Mouse (Mus musculus) frontal cortex, adult (tissue): ENCODE data around the gene Smim24.

Experiments
- ATAC-seq: cut with Nextera tagmentation; 2 replicates; pipeline ENCODE4 v1.9.2; 2017; ENCODE audit warnings: mild to moderate bottlenecking, moderate library complexity, mixed read lengths; ENCODE audit not compliant: low TSS enrichment

The Smim24 gene

GRCm38 (mm10) chr10:81389801-81390677 lies 2.8 kb upstream of the Smim24 start:
- ATAC-seq = peak; percentile 48

DNA sequence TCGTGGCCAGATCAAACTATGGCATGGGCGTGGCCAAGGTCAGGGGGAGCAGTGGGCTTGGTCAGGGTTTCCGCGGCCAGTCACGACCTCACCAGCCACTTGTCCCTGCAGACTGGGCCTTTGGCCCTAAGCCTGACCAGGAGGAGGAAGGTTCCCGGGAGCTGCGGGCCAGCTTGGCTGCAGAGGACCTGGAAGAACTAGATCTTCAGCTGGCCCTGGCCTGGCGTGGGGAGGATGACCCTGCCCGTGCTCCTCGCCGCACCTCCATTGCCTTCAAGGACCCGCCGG lies 2.2 kb upstream of the Smim24 start:
- no peak for ATAC-seq

GRCm38 (mm10) chr10:81392270-81392669 lies 581 bp upstream of the Smim24 start:
- ATAC-seq = no peak

GRCm38 (mm10) chr10:81393456-81394063 lies 709 bp downstream of the Smim24 start:
- ATAC-seq = no peak

DNA sequence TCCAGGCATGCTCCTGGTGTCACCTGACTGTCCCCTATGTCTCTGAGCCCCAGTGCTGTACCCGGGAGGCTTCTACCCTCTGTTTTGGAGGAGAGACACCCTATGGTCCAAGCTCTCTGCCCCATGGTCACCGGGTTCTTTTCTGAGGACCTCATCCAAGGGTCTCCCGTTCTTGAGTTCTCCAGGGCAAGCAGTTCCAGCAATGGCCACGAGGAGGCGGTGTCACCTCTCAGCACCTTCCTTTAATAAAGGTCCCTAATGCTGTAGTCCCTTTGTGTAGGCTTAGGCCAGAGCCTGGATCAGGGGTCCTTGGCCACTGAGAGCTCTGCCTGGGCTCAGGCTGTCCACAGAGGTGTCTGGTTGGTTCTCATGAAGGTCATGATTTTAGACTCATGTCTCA lies 2.3 kb downstream of the Smim24 start:
- no peak for ATAC-seq

- no peak for ATAC-seq
Measured at GRCm38 (mm10) chr10:81395865-81396264, 3.0 kb downstream of the Smim24 start.

GRCm38 (mm10) chr10:81396749-81397148 lies 3.9 kb downstream of the Smim24 start:
- ATAC-seq = no peak

DNA sequence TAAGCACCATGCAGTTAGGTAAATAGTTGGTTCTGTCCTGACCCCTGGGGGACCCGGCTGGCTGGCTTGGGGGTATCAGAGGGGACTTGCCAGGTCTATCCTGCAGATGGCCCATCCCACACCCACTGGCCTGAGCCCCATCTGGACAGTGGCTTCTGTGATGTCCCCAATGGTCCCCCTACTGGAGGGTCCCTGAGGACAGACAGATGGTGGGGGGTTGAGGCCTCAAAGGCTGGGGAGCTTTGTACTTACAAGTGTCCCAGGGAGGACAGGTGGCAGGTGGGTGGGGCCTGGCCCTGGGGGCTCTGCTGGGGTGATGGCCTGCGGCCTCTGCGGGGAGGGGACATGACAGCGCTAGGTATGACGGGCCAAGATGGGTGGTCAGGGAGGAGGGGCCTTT lies 6.4 kb downstream of the Smim24 start:
- no peak for ATAC-seq

GRCm38 (mm10) chr10:81399798-81400308 lies 7.0 kb downstream of the Smim24 start:
- no peak for ATAC-seq

DNA sequence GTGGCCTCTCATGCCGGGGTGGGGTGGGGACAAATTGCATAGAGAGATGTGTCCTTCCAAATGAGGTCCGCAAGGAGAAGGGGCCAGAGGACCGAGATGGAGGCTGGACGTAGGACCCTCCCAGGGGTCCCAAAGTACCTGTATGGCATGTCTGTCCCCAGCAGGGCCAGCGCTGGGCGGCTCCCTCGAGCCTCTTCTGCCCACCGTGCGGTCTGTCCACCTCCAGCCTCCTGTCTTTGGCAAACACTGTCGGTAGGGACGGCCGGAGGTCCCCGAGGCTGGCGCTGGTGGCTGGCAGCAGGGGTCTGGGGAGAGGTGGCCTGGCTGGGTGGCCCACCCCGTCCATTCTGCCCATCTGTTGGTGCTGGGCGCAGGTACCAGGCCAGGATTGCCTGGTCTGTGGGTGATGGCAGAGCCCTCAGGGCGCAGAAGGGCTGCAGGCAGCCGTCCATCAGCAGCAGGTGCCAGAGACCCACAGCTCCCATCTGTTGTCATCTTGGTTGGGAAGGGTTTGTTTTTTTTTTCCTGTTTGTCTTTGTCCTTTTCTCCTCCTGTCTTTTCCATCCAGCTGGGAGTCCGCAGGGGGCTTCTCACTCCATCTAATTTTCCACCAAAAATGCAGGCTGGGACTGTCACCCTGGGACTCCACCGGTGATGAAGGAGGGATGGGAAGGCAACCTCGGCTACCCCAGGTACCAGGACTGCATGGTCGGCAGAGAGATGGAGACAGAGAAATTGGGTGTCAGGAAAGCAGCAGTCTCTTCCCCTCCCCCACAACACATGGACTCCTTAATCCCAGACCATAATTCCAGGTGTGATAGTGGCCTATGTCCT lies 7.7 kb downstream of the Smim24 start:
- ATAC-seq = no peak

DNA sequence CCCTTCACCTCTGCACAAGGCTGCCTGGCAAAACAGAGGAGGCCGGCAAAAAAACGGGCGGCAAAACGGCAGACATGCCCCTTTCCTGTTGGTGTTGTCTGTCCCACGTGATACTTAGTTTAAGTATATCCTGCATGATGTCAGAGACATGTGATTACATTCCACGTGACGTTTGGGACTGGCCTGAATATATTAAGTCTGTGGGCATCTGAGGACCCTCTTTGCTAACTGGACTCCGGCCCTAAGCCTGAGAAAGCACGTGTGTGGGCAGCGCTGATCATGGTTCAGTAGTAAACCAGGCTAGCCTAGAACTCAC lies 8.3 kb downstream of the Smim24 start:
- peak; percentile 14 for ATAC-seq

DNA sequence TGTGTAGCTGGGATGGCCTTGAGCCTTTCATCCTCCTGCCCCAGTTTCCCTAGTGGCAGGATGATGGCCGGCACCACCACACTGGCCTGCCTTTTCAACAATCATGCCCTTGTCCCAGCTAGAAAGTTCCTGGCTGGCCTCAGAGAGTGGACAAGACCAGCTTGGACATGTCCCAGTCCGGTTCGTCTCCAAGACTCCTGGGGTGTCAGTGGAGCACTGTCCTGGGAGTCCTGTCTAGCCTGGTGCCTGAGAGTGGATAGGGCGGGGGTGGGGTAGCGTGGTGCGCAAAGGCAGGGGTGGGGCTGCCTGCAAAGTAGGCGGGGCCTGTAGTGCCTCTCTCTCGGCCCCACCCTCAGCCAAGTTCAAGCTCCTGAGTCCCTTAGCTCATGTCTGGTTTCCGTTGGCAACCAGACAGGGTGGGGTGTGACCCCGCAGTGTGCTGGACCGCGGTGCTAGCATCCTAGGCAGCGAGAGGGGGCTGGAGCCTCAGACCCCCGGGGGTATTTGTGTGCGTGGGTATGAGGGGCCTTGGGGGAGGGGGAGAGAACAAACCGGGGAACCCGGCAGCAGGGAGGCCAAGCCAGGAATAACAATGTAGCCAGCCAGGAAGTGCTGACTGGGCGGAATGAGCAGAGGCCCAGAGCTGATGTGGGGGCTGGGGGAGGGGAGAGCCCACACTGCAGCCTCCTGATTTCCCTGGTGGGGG lies 8.8 kb downstream of the Smim24 start:
- ATAC-seq = peak; percentile 35

DNA sequence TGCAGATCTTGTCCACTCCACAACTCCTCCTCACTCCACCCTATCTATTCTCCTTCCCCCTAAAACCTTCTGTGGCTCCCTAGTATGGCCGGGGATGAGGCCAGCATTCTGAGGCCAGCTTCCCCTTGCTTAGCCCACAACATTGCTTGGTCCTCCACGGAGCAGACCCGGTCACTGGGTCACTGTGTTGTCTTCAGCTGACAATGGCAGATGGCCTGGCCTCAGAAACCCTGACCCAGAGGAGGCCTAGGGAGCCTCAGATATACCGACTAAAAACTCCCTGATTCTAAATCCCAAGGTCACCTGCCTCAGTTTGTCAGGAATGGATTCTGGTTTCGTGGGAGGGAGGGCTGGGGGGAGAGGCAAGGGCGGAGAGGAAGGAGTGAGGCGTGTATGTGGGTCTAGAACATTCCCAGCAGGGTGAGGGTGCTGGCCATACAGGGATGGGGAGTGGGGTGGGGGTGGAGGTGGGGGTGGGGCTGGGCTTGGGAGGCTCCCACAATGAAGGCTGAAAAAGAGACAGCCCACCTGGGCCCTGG lies 9.4 kb downstream of the Smim24 start:
- ATAC-seq = no peak

DNA sequence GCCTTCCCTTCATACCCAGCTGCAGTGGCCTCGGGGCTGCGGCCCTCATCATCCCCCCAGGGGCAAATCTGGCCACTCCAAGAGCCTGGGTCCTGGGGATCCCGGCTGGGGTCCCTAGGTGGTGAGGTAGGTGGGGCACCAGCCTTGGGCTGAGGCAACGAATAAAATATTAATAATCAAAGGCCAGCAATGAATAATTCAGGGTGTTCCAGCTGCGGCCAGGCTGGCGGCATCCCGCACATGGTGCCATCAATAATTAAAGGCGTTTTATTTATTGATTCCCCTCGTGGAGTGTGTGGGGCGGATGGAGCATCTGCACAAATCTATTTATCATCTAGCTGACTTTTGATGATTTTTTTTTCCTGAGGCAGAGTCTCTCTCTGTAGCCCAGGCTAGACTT lies 10.7 kb downstream of the Smim24 start:
- no peak for ATAC-seq

DNA sequence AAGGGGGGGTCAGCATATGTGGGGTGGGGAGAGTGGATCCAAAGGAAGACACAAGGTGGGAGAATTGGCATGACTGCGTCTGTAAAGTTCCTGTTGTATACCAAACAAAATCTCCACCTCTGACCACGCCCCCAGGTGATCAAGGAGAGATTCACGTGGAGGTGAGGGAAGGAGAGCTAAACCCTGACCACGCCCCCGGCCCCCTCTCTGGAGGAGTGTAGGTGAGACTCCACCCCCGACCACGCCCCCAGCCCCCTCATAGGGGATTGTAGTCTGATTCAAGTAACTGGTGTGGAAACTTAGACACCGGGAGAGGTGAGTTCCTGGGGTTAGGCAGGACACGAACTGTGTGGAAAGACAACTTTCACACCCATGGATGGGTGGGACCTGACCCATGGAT lies 11.2 kb downstream of the Smim24 start:
- ATAC-seq = no peak

DNA sequence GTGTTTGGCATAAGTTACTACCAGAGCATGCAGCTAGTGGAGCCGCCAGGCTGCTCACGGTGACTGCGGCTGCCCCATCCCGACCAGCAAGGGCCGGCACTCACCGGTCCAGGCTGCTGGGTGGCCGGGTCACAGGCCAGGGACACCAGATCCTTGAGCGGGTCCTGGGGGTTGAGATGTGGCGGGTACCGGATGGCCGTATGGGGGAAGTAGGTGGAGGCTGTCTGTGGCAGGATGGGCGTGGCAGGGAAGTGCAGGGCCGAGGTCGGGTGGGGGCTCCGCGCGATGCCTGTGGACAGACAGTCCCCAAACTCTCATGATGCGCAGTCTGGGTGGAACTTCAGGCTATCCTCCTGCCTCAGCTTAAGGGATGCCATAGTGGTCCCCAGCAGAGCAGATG lies 11.9 kb downstream of the Smim24 start:
- no peak for ATAC-seq

GRCm38 (mm10) chr10:81405588-81406201 lies 12.8 kb downstream of the Smim24 start:
- no peak for ATAC-seq

DNA sequence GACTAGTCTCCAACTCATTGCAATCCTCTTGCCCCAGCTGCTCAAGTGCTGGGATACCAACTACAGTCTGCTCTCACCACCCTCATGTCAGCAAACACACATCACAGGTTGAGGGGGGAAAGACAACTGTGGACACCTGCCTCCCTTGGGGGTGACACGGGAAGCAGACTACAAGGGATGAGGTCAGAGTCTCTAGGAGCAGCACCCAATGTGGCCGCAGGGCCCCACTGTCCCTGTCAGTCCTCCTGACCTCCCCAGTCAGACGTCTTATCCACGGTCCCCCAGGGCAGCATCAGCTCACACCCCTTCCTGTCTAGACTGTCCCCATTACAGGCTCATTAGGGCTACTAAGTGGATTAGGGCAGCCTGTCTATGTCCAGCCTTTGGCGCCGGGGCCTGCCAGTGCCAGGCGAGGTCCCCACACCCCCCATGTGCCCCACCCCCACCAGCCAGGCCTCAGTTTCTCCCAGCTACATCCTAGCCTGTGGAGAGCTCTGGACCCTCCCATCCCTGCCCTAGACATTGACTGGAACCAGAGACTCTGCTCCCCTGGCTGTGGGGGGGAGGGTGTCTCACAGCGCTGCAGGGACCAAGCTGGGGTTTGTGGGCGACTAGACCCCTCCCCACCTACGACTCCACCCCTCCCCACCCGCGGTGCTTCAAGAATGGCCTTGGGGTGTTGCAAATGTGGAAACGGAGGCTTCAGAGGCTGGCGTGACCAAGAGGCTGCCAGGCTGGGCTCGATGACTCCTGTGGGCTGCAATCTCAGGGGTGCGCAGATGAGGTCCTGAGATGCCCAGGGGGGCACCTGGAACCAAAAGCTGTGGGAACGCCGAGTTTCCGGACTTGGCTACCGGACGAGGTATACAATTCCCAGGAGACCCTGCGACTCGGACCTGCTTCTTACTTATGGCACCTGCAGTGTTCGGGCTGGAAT lies 13.9 kb downstream of the Smim24 start:
- no peak for ATAC-seq

GRCm38 (mm10) chr10:81407539-81408423 lies 14.9 kb downstream of the Smim24 start:
- peak; percentile 10 for ATAC-seq
